Mouse (Mus musculus) lung, postnatal 10 days (tissue): Measurements from ENCODE around the gene Pou1f1.
A peak's percentile ranks its signal among the peaks of the same experiment; 100 is the strongest.

Experiments used
- DNase-seq: peaks from one replicate; pipeline ENCODE4 v3.0.0; 2021

The Pou1f1 gene

GRCm38 (mm10) chr16:65520211-65520610 lies at the start of gene Pou1f1:
Pou1f1 (plus strand) TSS chr16:65520511.
- no peak for DNase-seq

DNA sequence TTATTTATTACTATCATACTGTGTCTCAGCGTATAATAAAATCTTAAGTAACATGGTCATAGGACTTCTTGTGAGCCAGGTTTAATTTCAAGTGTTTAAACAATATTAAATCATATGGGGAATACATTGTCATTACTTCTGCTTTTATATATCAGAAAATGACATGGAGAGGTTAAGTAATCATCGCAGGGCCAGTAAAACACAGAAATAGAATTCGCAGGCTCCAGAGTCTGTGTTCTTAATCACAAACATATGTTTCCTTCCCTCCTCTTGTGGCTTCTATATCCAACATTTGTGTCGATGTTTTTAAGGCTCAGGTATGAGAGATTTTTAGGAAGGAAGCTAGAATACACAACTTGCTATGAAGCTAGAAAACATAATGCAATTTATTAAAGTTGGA lies 49.7 kb upstream of the Pou1f1 start:
- no peak for DNase-seq

DNA sequence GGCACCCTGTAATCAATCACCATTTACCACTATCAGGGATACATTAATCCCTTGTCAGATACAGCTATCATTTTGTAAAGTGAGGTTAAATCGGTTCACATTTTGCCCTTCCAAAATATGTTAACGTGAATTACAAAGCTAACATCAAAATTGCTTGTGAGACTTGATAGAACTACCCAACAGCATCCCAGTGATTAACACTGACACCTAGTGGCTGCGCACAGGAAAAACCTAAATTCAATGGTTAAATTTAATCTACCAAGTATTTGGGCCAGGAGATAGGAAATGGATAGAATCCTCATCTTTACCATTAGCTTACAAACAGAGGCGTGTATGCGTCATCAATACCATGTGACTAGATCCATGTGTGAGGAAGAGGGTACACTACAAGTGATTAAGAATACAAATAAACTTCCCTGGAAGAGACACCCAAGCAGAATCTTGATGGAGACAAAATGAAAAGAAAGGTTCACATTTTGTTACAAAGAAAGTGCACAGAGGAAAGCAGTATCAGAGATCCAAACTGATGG lies 47.8 kb upstream of the Pou1f1 start:
- DNase-seq = peak; percentile 29

- DNase-seq = no peak
Measured at GRCm38 (mm10) chr16:65485726-65486125, 34.6 kb upstream of the Pou1f1 start.

- DNase-seq = no peak
Measured at GRCm38 (mm10) chr16:65496030-65496429, 24.3 kb upstream of the Pou1f1 start.

DNA sequence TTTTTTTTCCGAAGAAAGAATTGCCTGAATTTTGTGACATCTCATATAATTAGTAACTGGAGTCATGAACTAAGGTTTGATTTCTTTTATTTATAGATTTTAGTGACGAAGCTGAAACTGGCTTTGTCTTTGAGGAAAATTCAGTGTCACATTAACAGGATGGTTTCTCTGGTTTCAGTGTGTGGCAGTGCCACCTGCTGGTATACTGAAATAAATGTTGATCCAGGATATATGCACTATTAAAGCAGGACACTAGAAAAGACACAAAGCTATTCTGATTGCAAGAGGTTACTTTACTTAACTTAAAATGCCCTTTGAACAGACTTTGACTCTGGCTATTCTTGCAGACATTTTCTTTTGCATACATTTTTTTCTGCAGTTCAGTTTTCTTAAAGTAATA lies 23.3 kb upstream of the Pou1f1 start:
- peak; percentile 47 for DNase-seq

DNA sequence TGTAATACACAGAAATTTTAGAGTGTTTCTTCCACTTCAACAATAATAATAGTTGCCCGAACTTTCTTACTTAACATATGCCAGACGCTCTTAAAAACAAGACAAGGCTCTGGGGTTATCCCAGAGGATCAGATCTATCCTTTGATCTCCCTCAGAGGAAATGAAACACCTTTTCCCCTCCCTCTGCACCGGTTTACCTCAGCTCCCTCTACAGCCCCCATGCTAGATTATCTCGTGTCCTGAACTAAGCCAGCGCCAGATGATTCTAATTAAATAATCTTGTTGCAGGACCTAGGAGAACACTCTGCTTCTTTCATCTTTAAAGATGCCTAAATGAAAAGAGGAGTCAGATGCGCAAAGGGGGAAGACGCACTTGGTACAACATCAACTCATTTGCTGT lies 6.1 kb upstream of the Pou1f1 start:
- DNase-seq = no peak

- DNase-seq = no peak
Measured at GRCm38 (mm10) chr16:65526004-65526403, 5.7 kb downstream of the Pou1f1 start.

GRCm38 (mm10) chr16:65526695-65527094 lies 6.4 kb downstream of the Pou1f1 start:
- DNase-seq = no peak

DNA sequence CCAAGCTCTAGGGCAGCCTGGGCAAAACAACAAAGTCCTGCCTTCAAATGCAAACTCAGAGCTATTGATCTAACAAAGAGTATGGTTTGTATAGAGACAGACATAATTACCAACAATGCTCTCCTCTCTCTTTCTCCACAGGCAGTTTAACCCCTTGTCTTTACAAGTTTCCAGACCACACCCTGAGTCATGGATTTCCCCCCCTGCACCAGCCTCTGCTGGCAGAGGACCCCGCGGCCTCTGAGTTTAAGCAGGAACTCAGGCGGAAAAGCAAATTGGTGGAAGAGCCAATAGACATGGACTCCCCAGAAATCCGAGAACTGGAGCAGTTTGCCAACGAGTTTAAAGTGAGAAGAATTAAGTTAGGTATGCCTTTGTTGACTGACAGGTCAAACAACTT lies 9.3 kb downstream of the Pou1f1 start:
- no peak for DNase-seq

- DNase-seq = no peak
Measured at GRCm38 (mm10) chr16:65531663-65532062, 11.4 kb downstream of the Pou1f1 start.

DNA sequence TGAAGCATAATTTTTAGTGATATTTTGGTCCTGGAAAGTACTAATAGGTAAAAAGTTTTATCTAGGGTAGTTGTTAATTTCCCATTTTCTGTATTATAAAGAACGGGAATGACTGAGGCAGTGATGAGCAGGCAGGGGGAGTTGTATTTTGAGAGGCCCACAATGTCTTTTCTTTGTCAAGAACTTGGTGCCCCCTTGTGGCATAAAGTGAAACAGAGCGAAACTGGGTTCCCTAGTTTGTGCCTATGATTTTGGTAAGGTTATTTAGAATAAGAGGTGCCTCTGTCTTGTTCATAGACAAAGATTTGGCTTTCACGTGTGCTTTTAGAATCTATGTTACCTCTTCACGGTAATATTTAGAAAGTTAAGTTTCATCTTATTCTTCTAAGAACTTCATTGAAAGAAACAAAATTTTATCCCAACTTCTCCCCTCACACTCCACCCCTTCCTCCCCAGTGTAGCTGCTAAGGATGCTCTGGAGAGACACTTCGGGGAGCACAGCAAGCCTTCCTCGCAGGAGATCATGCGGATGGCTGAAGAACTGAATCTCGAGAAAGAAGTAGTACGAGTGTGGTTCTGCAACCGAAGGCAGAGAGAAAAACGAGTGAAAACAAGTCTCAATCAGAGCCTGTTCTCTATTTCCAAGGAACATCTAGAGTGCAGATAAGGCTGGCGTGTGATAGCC lies 13.1 kb downstream of the Pou1f1 start:
- peak; percentile 46 for DNase-seq

DNA sequence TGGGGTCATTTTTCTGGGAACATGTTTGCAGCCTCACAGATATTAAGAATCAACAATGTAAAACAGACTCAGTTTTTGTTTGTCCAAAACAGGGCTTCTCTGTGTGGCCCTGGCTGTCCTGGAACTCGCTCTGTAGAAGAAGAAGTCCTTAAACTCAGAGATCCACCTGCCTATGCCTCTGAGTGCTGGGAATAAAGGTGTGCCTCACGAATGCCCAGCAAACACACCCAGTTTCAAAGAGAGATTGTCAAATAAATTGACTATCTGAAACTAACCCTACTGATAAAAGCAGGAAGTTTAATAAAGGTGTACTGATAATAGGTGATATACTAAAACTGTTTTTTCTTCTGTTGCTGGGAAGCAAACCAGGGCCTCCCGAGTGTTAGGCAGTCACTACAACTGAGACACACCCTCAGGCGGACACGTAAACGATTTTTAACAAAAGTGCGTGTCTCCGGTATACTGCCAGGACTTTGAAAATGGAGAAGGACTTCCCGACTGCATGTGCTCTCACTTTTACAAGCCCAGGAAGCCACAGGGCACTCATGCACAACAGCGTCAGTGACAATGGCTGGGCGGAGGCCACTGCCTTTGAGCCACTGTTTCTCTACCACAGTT lies 23.5 kb downstream of the Pou1f1 start:
- no peak for DNase-seq

- no peak for DNase-seq
Measured at GRCm38 (mm10) chr16:65548960-65549359, 28.6 kb downstream of the Pou1f1 start.

GRCm38 (mm10) chr16:65550814-65551213 lies 30.5 kb downstream of the Pou1f1 start:
- no peak for DNase-seq

- DNase-seq = no peak
Measured at GRCm38 (mm10) chr16:65554267-65554666, 34.0 kb downstream of the Pou1f1 start.

- DNase-seq = no peak
Measured at GRCm38 (mm10) chr16:65557369-65557768, 37.1 kb downstream of the Pou1f1 start.

DNA sequence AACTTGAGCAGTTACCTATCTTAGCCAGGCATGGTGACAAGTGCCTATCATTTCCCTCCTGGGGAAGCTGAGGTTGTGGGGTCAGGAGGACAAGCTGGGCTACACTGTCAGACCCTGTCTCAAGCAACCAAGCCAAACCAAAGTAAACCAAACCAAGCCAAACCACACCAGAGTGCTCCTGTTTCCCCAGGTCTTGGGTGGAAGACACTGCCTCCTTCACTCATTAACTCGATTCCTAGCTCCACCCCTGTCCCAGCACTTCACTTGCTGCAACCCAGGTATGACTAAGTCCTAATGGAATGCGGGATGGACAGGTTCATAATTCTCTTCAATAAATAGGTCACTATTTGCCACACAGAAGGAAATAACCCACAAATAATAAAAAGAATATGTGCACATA lies 39.3 kb downstream of the Pou1f1 start:
- peak; percentile 24 for DNase-seq

DNA sequence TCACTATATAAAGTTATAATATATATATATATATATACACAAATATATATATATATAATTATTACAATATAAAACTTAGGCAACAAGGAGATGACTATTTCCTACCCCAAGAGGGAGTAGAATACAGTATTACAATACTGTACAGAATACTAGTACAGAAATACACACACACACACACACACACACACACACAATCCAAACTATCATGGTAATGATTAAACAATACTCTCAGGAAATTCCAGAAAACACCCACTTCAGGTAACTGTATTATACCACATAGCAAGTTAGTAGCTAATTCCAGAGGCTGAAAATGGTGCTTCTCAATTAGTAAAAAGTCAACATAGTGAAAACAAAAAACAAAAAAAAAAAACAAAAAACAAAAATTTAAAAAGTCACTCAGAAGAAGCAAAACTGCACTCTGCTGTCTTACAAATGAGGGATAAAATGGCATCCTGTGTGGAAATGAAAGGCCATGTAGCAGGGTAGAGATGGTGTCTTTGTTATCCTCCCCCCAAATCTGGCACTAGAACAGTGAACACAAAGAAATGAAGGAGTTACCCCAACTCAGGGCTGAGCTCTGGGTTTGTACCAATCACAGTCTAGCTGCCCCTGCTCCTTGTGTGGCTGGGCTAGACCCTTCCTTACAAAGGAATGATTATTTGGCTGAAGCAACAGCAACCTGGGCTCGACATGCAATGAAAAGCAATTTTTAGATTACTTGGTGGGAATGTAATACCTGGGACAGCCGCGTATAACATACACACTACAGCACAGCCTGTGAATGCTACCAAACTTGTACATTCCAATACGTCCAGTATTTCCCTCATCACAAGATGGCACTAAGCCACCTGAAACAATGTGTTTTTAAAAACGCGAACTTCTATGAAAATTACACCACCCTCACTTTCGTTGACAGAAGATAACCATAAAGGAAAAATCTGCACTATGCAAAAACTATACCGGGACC lies 41.0 kb downstream of the Pou1f1 start:
- peak; percentile 1 for DNase-seq

DNA sequence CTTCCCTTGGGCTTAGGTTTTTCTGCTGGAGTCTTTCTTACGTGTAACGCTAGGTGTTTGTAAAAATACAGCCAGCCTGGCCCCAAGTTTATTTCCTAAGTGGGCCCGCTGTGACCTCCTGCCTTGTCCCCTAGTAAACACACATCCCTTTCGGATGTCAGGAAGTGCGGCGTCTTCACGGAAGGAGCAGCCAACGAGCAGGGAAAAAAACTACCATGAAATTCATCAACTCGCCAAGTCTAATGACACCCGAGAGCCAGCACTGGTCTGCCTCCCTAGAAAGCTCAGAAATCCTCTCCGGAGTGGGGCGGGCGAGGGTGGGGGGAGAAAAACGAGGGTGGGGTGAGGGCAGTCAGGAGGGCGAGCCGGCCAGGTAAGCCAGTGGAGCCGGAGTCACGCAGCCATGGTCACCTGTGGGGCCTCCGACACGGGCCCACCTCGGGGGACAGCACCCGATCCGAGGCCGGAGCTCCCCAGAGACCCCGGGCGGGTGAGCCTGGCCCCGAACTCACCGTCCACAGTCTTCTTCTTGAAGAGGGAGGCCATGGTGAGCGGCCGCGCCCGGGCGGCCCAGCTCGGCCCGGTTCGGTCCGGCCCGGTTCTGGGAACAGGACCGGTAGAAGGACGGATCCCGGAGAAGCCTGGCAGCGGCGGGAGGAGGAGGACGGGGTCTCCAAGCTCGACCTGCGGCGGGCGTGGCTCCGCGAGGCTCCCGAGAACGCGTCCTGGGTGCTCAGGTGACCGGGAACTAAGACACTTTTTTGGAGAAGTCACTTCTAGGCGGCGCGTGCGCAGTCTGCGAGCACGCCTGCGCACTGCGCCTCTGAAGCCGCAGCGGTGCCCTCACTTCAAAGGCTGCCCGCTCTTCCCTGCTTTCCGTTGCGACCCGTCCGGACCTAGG lies 41.9 kb downstream of the Pou1f1 start, which contains the start of gene Chmp2b:
Gene Chmp2b (minus strand): TSS at position 764 of the 901 bp plus-strand sequence.
- DNase-seq = peak; percentile 84

DNA sequence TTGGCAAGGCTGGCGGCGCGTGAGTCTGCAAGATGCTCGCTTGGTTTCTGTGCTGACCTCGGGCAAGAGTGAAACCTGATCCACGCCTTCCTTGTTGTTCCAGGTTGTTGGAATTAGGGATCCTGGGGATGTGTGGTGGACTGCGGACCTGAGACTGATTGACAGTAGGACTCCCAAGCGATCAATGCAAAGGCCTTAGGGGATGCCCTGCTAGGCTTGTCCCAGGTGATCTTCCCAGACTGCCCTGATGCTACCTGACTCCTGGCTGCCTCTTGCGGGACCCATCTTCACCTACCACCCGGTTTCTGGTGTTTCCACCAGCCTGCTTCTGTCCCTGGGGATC lies 42.5 kb downstream of the Pou1f1 start:
- no peak for DNase-seq

- DNase-seq = no peak
Measured at GRCm38 (mm10) chr16:65564306-65564705, 44.0 kb downstream of the Pou1f1 start.
